Mouse (Mus musculus) bone marrow, adult 2 months (tissue): Measurements from ENCODE around the gene Stpg1. TPM values are rescaled to one million over a fixed set of nuclear protein-coding genes. Genes with fewer than 3 reads are reported as not detected.

ENCODE experiments used
- H3K27ac ChIP-seq: fragments of 200-500 bp; 2 replicates; pipeline ENCODE4 v1.5.1; 2012; ENCODE audit warnings: low read depth, mild to moderate bottlenecking, control low read depth, inconsistent platforms, low read length; ENCODE audit not compliant: control insufficient read depth, poor library complexity, insufficient read depth
- H3K4me1 ChIP-seq: fragments of 200-500 bp; 2 replicates; pipeline ENCODE4 v1.6.1; 2011; ENCODE audit warnings: low read length; ENCODE audit not compliant: control insufficient read depth, insufficient read depth
- H3K4me3 ChIP-seq: fragments of 200-500 bp; replicated peaks from 2 replicates; pipeline ENCODE3; 2011; ENCODE audit warnings: mild to moderate bottlenecking, low read depth, low read length, control low read depth; ENCODE audit not compliant: control insufficient read depth
- CTCF ChIP-seq: fragments of 200-500 bp; IDR thresholded peaks from 2 replicates; pipeline ENCODE4 v1.5.1; 2011; ENCODE audit warnings: low read length, control low read depth; ENCODE audit not compliant: control insufficient read depth, insufficient read depth
- POLR2A ChIP-seq: fragments of 200-500 bp; IDR thresholded peaks from 2 replicates; pipeline ENCODE4 v1.6.1; 2011; ENCODE audit warnings: low read depth, mild to moderate bottlenecking, control low read depth, low read length, borderline replicate concordance; ENCODE audit not compliant: control insufficient read depth
- WGBS: fragments of 180-500 bp; shearing (Covaris S2); methylation state at CpG from one replicate; pipeline ENCODE4 v1.1.7; 2018; 5-methylcytosine and 5-hydroxymethylcytosine counted together
- polyA plus RNA-seq: library from polyadenylated mRNA; stranded (reverse); fragments of >200 nt; gene quantifications from 2 replicates; pipeline ENCODE4 v1.2.4, GENCODE M21; 2011; ENCODE audit warnings: low replicate concordance; ENCODE audit not compliant: missing spikeins, insufficient read depth, insufficient read length

Stpg1 gene
- polyA plus RNA-seq, 1 experiment, result 1.4 TPM

GRCm38 (mm10) chr4:135571037-135571550 lies 76.5 kb downstream of the Stpg1 start:
- Histone ChIP-seq H3K4me3 (no peak overlapping the region), H3K27ac (no peak overlapping the region), H3K4me1 (no peaks in the 10 kb centered on the region; the same call in 1 of the 2 replicates)
- 54% methylated on average over 6 of the region's 6 CpGs for WGBS
- TF ChIP-seq POLR2A (no peak), CTCF (no peak)

GRCm38 (mm10) chr4:135572276-135572675 lies 77.7 kb downstream of the Stpg1 start:
- no peak overlapping the region for H3K27ac ChIP-seq
- under 1% methylated on average over 8 of the region's 8 CpGs for WGBS

GRCm38 (mm10) chr4:135573251-135573808 lies 78.7 kb downstream of the Stpg1 start, which contains the start of gene Grhl3:
Gene Grhl3, minus strand, starts transcription at chr4:135573630.
- Histone ChIP-seq H3K27ac (no peak within 1 kb of the TSS), H3K4me1 (no peaks in the 10 kb centered on the region; the same call in 1 of the 2 replicates), H3K4me3 (no peak within 1 kb of the TSS)
- TF ChIP-seq POLR2A (no peak), CTCF (no peak)
- WGBS, result 1% methylated on average over 31 of the region's 31 CpGs

More at GRCm38 (mm10) chr4:135572276-135572675, 77.7 kb downstream of the Stpg1 start:
- TF ChIP-seq CTCF, result no peak
- no peak for TF ChIP-seq POLR2A
- H3K4me3 ChIP-seq, result no peak overlapping the region
- H3K4me1 ChIP-seq, result no peaks in the 10 kb centered on the region; the same call in 1 of the 2 replicates

- H3K4me3 ChIP-seq, result no peak overlapping the region
- no peak overlapping the region for H3K27ac ChIP-seq
- TF ChIP-seq CTCF (no peak), POLR2A (no peak)
- H3K4me1 ChIP-seq, result no peaks in the 10 kb centered on the region; the same call in 1 of the 2 replicates
- WGBS, result 64% methylated on average over 15 of the region's 15 CpGs
Observed at GRCm38 (mm10) chr4:135575365-135576140, 81.0 kb downstream of the Stpg1 start.

- TF ChIP-seq CTCF (no peak), POLR2A (no peak)
- no peak overlapping the region for H3K4me3 ChIP-seq
- 88% methylated on average over 5 of the region's 5 CpGs for WGBS
- no peak overlapping the region for H3K27ac ChIP-seq
- no peaks in the 10 kb centered on the region for H3K4me1 ChIP-seq
Observed at GRCm38 (mm10) chr4:135578490-135578889, 83.9 kb downstream of the Stpg1 start.

GRCm38 (mm10) chr4:135579695-135580094 lies 85.1 kb downstream of the Stpg1 start:
- no peak overlapping the region for H3K27ac ChIP-seq
- no peak overlapping the region for H3K4me3 ChIP-seq
- no peak for TF ChIP-seq CTCF
- no peak for TF ChIP-seq POLR2A
- H3K4me1 ChIP-seq, result no peaks in the 10 kb centered on the region
- WGBS, result 38% methylated on average over 6 of the region's 6 CpGs

- Histone ChIP-seq H3K4me3 (no peak overlapping the region), H3K27ac (no peak overlapping the region), H3K4me1 (no peaks in the 10 kb centered on the region)
- TF ChIP-seq CTCF (no peak), POLR2A (no peak)
- WGBS, result 64% methylated on average over 12 of the region's 12 CpGs
Observed at GRCm38 (mm10) chr4:135581222-135581910, 86.8 kb downstream of the Stpg1 start.

- no peak overlapping the region for H3K27ac ChIP-seq
- 71% methylated on average over 4 of the region's 4 CpGs for WGBS
- TF ChIP-seq CTCF, result no peak
- TF ChIP-seq POLR2A, result no peak
Observed at GRCm38 (mm10) chr4:135584838-135585237, 90.2 kb downstream of the Stpg1 start.

More at GRCm38 (mm10) chr4:135584838-135585237, 90.2 kb downstream of the Stpg1 start:
- H3K4me1 ChIP-seq, result no peaks in the 10 kb centered on the region
- no peak overlapping the region for H3K4me3 ChIP-seq

Other genes starting within 250 kb of the Stpg1 start
- gene Clic4, start 222.0 kb upstream of the Stpg1 start, polyA plus RNA-seq, result 34.8 and 42.2 TPM in 2 replicates
- 99.5 and 141 TPM in 2 replicates for gene Srrm1, start 141.5 kb upstream of the Stpg1 start, polyA plus RNA-seq
- not detected in 2 replicates for gene Ncmap, start 96.6 kb upstream of the Stpg1 start, polyA plus RNA-seq
- gene Rcan3, start 60.9 kb upstream of the Stpg1 start, polyA plus RNA-seq, result 16.3 and 18.6 TPM in 2 replicates
- 10.9 and 18.5 TPM in 2 replicates for gene Nipal3, start 248 bp downstream of the Stpg1 start, polyA plus RNA-seq
- not detected in 2 replicates for gene Grhl3, start 78.8 kb downstream of the Stpg1 start, polyA plus RNA-seq
- gene Ifnlr1, start 191.5 kb downstream of the Stpg1 start, polyA plus RNA-seq, result 3.2 and 7.3 TPM in 2 replicates
- gene Il22ra1, start 233.4 kb downstream of the Stpg1 start, polyA plus RNA-seq, result not detected in 2 replicates